Mouse (Mus musculus) neural tube, embryonic 12.5 days (tissue): ENCODE results near the gene Vat1. TPM values are rescaled to one million over a fixed set of nuclear protein-coding genes. Genes with fewer than 3 reads are reported as not detected.
"Not testable (repeated sequence)": the region's sequence is repeated elsewhere in the genome, so short reads cannot be mapped to it uniquely, and the experiment has no call there.

ENCODE experiments used
- ATAC-seq: fragments of 200-750 bp; cut with Nextera tagmentation; 2 replicates; pipeline ENCODE4 v1.8.0; 2017; ENCODE audit warnings: low read depth, mild to moderate bottlenecking, moderate TSS enrichment, moderate library complexity; ENCODE audit not compliant: low FRiP score
- H3K27ac ChIP-seq: fragments of 300-500 bp; sonication (generic); 2 replicates; pipeline ENCODE4 v1.5.1; 2016
- H3K27me3 ChIP-seq: fragments of 300-500 bp; sonication (generic); replicated peaks from 2 replicates; pipeline ENCODE4 v1.6.1; 2016; ENCODE audit warnings: mild to moderate bottlenecking
- H3K36me3 ChIP-seq: fragments of 300-500 bp; sonication (generic); 2 replicates; pipeline ENCODE4 v1.6.1; 2016; ENCODE audit warnings: mild to moderate bottlenecking
- H3K4me1 ChIP-seq: fragments of 300-500 bp; sonication (generic); 2 replicates; pipeline ENCODE4 v1.6.1; 2016
- H3K4me2 ChIP-seq: fragments of 300-500 bp; sonication (generic); replicated peaks from 2 replicates; pipeline ENCODE4 v1.6.1; 2016; ENCODE audit warnings: mild to moderate bottlenecking
- H3K4me3 ChIP-seq: fragments of 300-500 bp; sonication (generic); 2 replicates; pipeline ENCODE4 v1.5.1; 2016
- H3K9ac ChIP-seq: fragments of 300-500 bp; sonication (generic); 2 replicates; pipeline ENCODE4 v1.6.1; 2016; ENCODE audit warnings: mild to moderate bottlenecking
- H3K9me3 ChIP-seq: fragments of 300-500 bp; sonication (generic); 2 replicates; pipeline ENCODE4 v1.6.1; 2016; ENCODE audit warnings: mild to moderate bottlenecking
- WGBS: fragments of 180-500 bp; shearing (Covaris S2); methylation state at CpG from one replicate; pipeline ENCODE4 v1.1.7; 2016; 5-methylcytosine and 5-hydroxymethylcytosine counted together
- polyA plus RNA-seq: library from polyadenylated mRNA; unstranded; fragments of >200 nt; fragmentation: Nextera tagmentation; extraction: Ambion mirVana; gene quantifications from 2 replicates; pipeline ENCODE4 v1.2.1, GENCODE M21; 2016

Vat1 gene
- polyA plus RNA-seq, 1 experiment from 2014 or later = 71.6 TPM

GRCm38 (mm10) chr11:101476361-101476760, 10.3 kb upstream of the Vat1 start:
- not testable (repeated sequence) for H3K9ac ChIP-seq, H3K36me3 ChIP-seq, H3K27me3 ChIP-seq, H3K4me3 ChIP-seq, ATAC-seq, H3K9me3 ChIP-seq, H3K4me2 ChIP-seq, H3K27ac ChIP-seq
- WGBS = 80% methylated on average over 4 of the region's 4 CpGs
- H3K4me1 ChIP-seq = peaks cover 46% of the 10 kb centered on the region

DNA sequence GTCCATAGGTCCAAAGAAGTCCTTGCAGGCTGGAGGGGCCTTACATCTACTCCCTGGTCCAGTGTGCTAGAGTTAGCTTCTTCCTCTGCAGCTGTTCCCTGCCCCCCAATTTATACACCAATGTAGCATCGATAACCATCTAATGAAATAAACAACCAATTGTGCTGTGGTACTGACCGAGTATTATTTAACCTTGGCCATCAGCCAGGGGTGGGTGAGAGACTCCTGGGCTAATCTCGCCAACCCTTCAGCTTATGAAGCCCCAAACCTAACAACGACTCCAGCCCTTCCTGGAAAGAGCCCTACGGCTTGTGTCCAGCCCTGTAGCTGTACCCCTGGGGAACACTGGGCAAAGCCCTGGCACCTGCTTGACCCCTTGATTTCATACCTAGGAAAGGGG, 8.3 kb upstream of the Vat1 start:
- Histone ChIP-seq H3K4me2 (no peak overlapping the region), H3K9me3 (no peaks in the 10 kb centered on the region), H3K27me3 (no peaks in the 10 kb centered on the region), H3K36me3 (peaks cover 13% of the 10 kb centered on the region; the same call in 1 of the 2 replicates), H3K9ac (no peak overlapping the region), H3K4me1 (peaks cover 48% of the 10 kb centered on the region), H3K4me3 (no peak overlapping the region), H3K27ac (no peak overlapping the region)
- no peak for ATAC-seq
- 76% methylated on average over 5 of the region's 5 CpGs for WGBS

GRCm38 (mm10) chr11:101473686-101474085, 7.7 kb upstream of the Vat1 start:
- H3K4me2 ChIP-seq, H3K27me3 ChIP-seq, H3K4me3 ChIP-seq, H3K27ac ChIP-seq, H3K9me3 ChIP-seq, H3K9ac ChIP-seq, ATAC-seq: not testable (repeated sequence)
- Histone ChIP-seq H3K36me3 (peaks cover 13% of the 10 kb centered on the region; the same call in 1 of the 2 replicates), H3K4me1 (peaks cover 47% of the 10 kb centered on the region)
- 89% methylated on average over 1 of the region's 1 CpGs for WGBS

DNA sequence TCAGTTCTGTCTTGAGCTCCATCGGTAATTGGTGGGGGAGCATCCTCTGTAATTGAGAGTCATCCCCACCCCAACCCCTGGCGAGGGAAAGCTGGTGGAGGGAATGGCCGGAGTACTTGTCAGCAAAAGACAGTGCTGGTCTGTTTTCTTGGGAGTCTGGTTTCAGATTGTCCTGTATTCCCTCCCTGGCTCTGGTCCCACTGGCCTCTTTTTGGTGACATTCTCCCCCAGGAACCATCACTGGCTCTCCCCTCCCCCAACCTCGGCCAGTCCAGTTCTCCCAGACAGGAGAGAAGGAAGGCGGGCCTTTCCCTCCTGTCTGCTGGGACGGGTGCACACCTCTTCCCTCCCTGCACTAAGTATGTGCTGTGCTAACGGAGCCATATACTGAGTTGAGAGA, 6.3 kb upstream of the Vat1 start:
- Histone ChIP-seq H3K4me2 (peak overlapping the region; percentile 7; the same call in 1 of the 2 replicates), H3K9ac (no peak overlapping the region), H3K4me1 (peaks cover 42% of the 10 kb centered on the region), H3K4me3 (no peak overlapping the region), H3K9me3 (no peaks in the 10 kb centered on the region), H3K27me3 (no peaks in the 10 kb centered on the region), H3K27ac (no peak overlapping the region), H3K36me3 (peaks cover 13% of the 10 kb centered on the region; the same call in 1 of the 2 replicates)
- ATAC-seq = no peak
- 49% methylated on average over 7 of the region's 7 CpGs for WGBS

DNA sequence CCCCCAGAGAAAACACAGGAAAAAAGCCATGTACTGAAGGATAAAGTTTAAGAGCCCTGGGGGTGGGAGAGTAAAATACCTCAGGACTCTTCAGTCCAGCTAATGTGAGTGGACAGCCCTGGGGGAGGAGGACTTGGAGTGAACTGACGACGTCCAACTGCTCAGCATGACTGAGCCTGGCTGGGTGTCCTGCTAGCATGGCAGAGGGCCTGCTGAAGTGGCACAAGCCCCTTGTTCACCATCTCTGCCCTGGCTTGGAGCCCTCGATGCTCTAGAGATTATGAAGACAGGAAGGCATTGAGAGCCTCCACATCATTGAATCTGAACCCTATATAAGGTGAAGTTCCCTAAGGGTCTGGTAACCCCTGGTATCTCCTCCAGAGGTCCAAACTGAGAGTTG, 5.9 kb upstream of the Vat1 start:
- no peaks in the 10 kb centered on the region for H3K9me3 ChIP-seq
- peak overlapping the region; percentile 7; the same call in 1 of the 2 replicates for H3K4me2 ChIP-seq
- peaks cover 13% of the 10 kb centered on the region; the same call in 1 of the 2 replicates for H3K36me3 ChIP-seq
- H3K4me3 ChIP-seq = no peak overlapping the region
- no peaks in the 10 kb centered on the region for H3K27me3 ChIP-seq
- WGBS = 68% methylated on average over 3 of the region's 3 CpGs
- no peak overlapping the region for H3K9ac ChIP-seq
- no peak for ATAC-seq
- H3K4me1 ChIP-seq = peaks cover 40% of the 10 kb centered on the region
- no peak overlapping the region for H3K27ac ChIP-seq

- peak overlapping the region; percentile 51 for H3K4me2 ChIP-seq
- no peak overlapping the region for H3K4me3 ChIP-seq
- peaks cover 13% of the 10 kb centered on the region; the same call in 1 of the 2 replicates for H3K36me3 ChIP-seq
- H3K9me3 ChIP-seq = no peaks in the 10 kb centered on the region
- H3K27ac ChIP-seq = no peak overlapping the region
- peaks cover 45% of the 10 kb centered on the region for H3K4me1 ChIP-seq
- 22% methylated on average over 7 of the region's 7 CpGs for WGBS
- no peak overlapping the region for H3K9ac ChIP-seq
- H3K27me3 ChIP-seq = no peaks in the 10 kb centered on the region
- ATAC-seq = no peak
Observed at GRCm38 (mm10) chr11:101470206-101470605, 4.2 kb upstream of the Vat1 start.

DNA sequence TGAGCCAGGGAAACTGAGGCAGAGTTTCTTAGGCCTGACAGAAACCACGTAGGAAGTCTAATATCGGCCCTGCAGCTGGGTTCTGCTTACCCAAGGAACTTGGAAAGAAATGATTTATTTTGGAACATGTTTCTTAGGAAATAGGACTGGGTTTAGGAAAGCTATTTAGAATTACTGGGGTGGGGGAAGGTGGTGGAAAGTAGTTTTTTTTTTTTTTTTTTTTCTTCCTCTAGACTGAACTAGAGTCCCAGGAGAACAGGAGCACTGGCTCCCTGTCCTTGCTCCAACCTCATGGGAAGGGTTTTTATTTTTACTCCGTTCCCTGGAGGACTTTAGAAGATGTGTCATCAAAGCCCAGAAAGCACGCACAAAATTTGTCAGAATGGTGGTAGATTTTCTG, 3.1 kb upstream of the Vat1 start:
- H3K9me3 ChIP-seq = no peaks in the 10 kb centered on the region
- WGBS = 61% methylated on average over 4 of the region's 4 CpGs
- H3K27me3 ChIP-seq = no peaks in the 10 kb centered on the region
- peak overlapping the region; percentile 85 for H3K4me3 ChIP-seq
- ATAC-seq = no peak
- H3K36me3 ChIP-seq = peaks cover 13% of the 10 kb centered on the region; the same call in 1 of the 2 replicates
- H3K4me1 ChIP-seq = peaks cover 56% of the 10 kb centered on the region
- H3K9ac ChIP-seq = peak overlapping the region; percentile 86
- peak overlapping the region; percentile 90 for H3K4me2 ChIP-seq
- no peak overlapping the region for H3K27ac ChIP-seq

- WGBS = 3% methylated on average over 13 of the region's 13 CpGs
- Histone ChIP-seq H3K9me3 (no peaks in the 10 kb centered on the region), H3K36me3 (peaks cover 13% of the 10 kb centered on the region; the same call in 1 of the 2 replicates), H3K4me1 (peaks cover 60% of the 10 kb centered on the region), H3K4me3 (peak overlapping the region; percentile 85), H3K27ac (peak overlapping the region; percentile 82; the same call in 1 of the 2 replicates), H3K4me2 (peak overlapping the region; percentile 90), H3K9ac (peak overlapping the region; percentile 86), H3K27me3 (no peaks in the 10 kb centered on the region)
- no peak for ATAC-seq
Observed at GRCm38 (mm10) chr11:101468731-101469130, 2.7 kb upstream of the Vat1 start.

GRCm38 (mm10) chr11:101468263-101468688, 2.2 kb upstream of the Vat1 start:
- H3K4me3 ChIP-seq = peak overlapping the region; percentile 85
- peak overlapping the region; percentile 82 for H3K27ac ChIP-seq
- peaks cover 64% of the 10 kb centered on the region for H3K4me1 ChIP-seq
- H3K4me2 ChIP-seq = peak overlapping the region; percentile 90
- peaks cover 13% of the 10 kb centered on the region; the same call in 1 of the 2 replicates for H3K36me3 ChIP-seq
- H3K27me3 ChIP-seq = no peaks in the 10 kb centered on the region
- no peaks in the 10 kb centered on the region for H3K9me3 ChIP-seq
- peak overlapping the region; percentile 86 for H3K9ac ChIP-seq
- peak; percentile 37; the same call in 1 of the 2 replicates for ATAC-seq
- WGBS = under 1% methylated on average over 30 of the region's 31 CpGs

DNA sequence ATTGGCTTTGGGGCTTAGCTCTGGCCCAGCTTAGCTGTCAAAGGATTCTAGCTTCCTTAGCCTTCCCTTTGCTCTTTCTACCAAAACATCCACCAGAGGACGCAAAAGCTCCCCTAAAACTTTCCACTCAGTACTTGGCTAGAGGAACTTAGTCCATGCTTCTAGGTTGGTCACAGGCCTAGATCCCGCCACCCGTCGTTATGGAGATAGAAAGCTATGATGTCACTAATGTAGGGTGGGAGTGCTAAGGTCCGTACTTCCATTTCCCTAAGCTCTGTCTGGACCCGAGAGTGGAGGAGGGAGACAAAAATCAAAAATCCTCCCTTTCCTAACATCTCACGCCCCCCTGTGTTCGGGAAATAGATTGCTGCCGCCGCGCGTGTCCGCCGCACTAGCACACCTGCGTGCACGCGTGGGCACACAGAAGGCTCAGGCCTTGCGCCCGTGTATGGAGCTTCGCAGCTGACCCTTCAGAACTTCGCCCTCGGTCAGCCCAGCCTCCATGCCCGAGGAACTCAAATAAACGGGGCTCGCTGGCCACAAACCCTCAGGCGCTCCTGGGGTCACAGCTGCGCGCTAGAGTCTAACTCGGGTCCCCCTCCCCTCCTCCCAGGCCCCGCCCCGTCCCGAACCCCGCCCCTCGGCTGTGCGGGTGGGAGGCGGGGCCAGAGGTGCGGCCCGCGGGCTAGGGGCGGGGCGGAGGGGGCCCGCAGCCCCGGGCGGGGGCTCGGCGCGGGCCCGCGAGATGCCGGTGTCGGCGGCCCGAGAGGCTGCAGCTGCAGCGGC, 1.6 kb upstream of the Vat1 start:
- Histone ChIP-seq H3K36me3 (peaks cover 14% of the 10 kb centered on the region; the same call in 1 of the 2 replicates), H3K27me3 (no peaks in the 10 kb centered on the region), H3K4me3 (peak overlapping the region; percentile 85), H3K27ac (peak overlapping the region; percentile 82), H3K4me2 (peak overlapping the region; percentile 90), H3K9me3 (no peaks in the 10 kb centered on the region), H3K9ac (peak overlapping the region; percentile 86), H3K4me1 (peaks cover 66% of the 10 kb centered on the region)
- under 1% methylated on average over 54 of the region's 54 CpGs for WGBS
- ATAC-seq = peak; percentile 56

DNA sequence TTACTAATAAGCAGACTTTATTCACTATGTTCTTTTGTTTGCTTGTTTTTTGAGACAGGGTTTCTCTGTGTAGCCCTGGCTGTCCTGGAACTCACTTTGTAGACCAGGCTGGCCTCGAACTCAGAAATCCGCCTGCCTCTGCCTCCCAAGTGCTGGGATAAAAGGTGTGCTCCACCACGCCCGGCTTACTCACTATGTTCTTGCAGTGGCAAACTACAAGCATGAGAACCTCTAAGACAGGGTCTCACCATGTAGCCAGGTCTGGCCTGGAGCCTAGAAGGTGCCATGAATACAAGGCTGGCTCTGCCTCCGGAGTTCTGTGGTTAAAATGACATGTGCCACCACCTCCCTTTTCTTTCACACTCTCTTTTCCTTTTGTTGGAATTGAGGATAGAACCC, 521 bp upstream of the Vat1 start:
- Histone ChIP-seq H3K4me2 (peak overlapping the region; percentile 90), H3K4me1 (peaks cover 62% of the 10 kb centered on the region), H3K36me3 (peaks cover 23% of the 10 kb centered on the region), H3K4me3 (peak overlapping the region; percentile 85)
- H3K9me3 ChIP-seq, ATAC-seq, H3K27me3 ChIP-seq, H3K27ac ChIP-seq, H3K9ac ChIP-seq: not testable (repeated sequence)
- 68% methylated on average over 5 of the region's 5 CpGs for WGBS

- Histone ChIP-seq H3K9me3 (no peaks in the 10 kb centered on the region), H3K9ac (peak overlapping the region; percentile 78)
- under 1% methylated on average over 51 of the region's 51 CpGs for WGBS
Observed at GRCm38 (mm10) chr11:101465101-101465868, 745 bp downstream of the Vat1 start.

More at GRCm38 (mm10) chr11:101465101-101465868, 745 bp downstream of the Vat1 start:
- Histone ChIP-seq H3K36me3 (peaks cover 24% of the 10 kb centered on the region), H3K4me3 (peak overlapping the region; percentile 85), H3K4me2 (peak overlapping the region; percentile 90), H3K27me3 (no peaks in the 10 kb centered on the region), H3K4me1 (peaks cover 54% of the 10 kb centered on the region), H3K27ac (peak overlapping the region; percentile 66)
- peak; percentile 25 for ATAC-seq
